Mouse (Mus musculus) neural tube, embryonic 14.5 days (tissue): ENCODE measurements around the gene Rps13. TPM values are rescaled to one million over a fixed set of nuclear protein-coding genes. Genes with fewer than 3 reads are reported as not detected.

Source experiments
- ATAC-seq: fragments of 200-750 bp; cut with Nextera tagmentation; 2 replicates; pipeline ENCODE4 v1.8.0; 2017; ENCODE audit warnings: low read depth, mild to moderate bottlenecking, moderate TSS enrichment, moderate library complexity
- H3K27ac ChIP-seq: fragments of 300-500 bp; sonication (generic); 2 replicates; pipeline ENCODE4 v1.5.1; 2014; ENCODE audit warnings: low read depth, mild to moderate bottlenecking, control low read depth, low read length, moderate library complexity, mixed read lengths
- H3K27me3 ChIP-seq: fragments of 300-500 bp; sonication (generic); 2 replicates; pipeline ENCODE4 v1.6.1; 2014; ENCODE audit warnings: low read length; ENCODE audit not compliant: control insufficient read depth, insufficient read depth
- H3K36me3 ChIP-seq: fragments of 300-500 bp; sonication (generic); 2 replicates; pipeline ENCODE4 v1.6.1; 2014; ENCODE audit warnings: low read length, mixed read lengths; ENCODE audit not compliant: control insufficient read depth, insufficient read depth
- H3K4me1 ChIP-seq: fragments of 300-500 bp; sonication (generic); 2 replicates; pipeline ENCODE4 v1.6.1; 2014; ENCODE audit warnings: low read length; ENCODE audit not compliant: control insufficient read depth, insufficient read depth
- H3K4me2 ChIP-seq: fragments of 300-500 bp; sonication (generic); 2 replicates; pipeline ENCODE4 v1.6.1; 2014; ENCODE audit warnings: mild to moderate bottlenecking, low read depth, low read length, control low read depth
- H3K4me3 ChIP-seq: fragments of 300-500 bp; sonication (generic); 2 replicates; pipeline ENCODE4 v1.5.1; 2014; ENCODE audit warnings: low read depth, low read length, control low read depth, mixed read lengths
- H3K9ac ChIP-seq: fragments of 300-500 bp; sonication (generic); replicated peaks from 2 replicates; pipeline ENCODE4 v1.6.1; 2014; ENCODE audit warnings: low read depth, mild to moderate bottlenecking, control low read depth, low read length, mixed read lengths
- H3K9me3 ChIP-seq: fragments of 300-500 bp; sonication (generic); 2 replicates; pipeline ENCODE4 v1.6.1; 2016; ENCODE audit warnings: low read length; ENCODE audit not compliant: control insufficient read depth
- WGBS: fragments of 180-500 bp; shearing (Covaris S2); extraction: QIAGEN DNeasy Blood & Tissue Kit; methylation state at CpG from one replicate; pipeline ENCODE4 v1.1.7; 2014; 5-methylcytosine and 5-hydroxymethylcytosine counted together
- polyA plus RNA-seq: library from polyadenylated mRNA; unstranded; fragments of >200 nt; fragmentation: Nextera tagmentation; extraction: Ambion mirVana; gene quantifications from 2 replicates; pipeline ENCODE4 v1.2.1, GENCODE M21; 2014

The Rps13 gene
- polyA plus RNA-seq, 1 experiment from 2014 or later, result 565 TPM

DNA sequence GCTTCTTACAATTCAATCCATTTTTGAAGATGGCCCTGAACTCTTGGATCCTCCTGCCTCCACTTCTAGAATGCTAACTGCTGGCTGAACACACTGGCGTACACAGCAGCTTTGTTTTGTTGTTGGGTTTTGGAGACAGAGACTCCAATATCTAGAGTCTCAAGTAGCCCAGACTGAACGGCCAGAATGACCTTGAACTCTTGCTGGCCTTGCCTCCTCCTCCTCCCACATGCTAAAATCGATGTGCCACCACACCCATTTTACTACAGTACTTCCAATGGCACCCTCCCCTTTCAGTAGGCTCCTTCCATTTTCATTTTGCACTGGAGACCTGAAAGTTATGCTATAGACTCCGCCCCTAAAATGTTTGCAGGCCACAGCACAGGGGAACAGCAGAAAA, 32.9 kb downstream of the Rps13 start:
- H3K27ac ChIP-seq, result no peak overlapping the region
- no peak overlapping the region for H3K4me2 ChIP-seq
- H3K4me1 ChIP-seq, result no peaks in the 10 kb centered on the region
- no peak overlapping the region for H3K4me3 ChIP-seq
- no peaks in the 10 kb centered on the region for H3K9me3 ChIP-seq
- ATAC-seq, result no peak
- H3K27me3 ChIP-seq, result no peaks in the 10 kb centered on the region
- WGBS, result 90% methylated on average over 4 of the region's 4 CpGs
- H3K9ac ChIP-seq, result no peak overlapping the region
- H3K36me3 ChIP-seq, result no peaks in the 10 kb centered on the region

DNA sequence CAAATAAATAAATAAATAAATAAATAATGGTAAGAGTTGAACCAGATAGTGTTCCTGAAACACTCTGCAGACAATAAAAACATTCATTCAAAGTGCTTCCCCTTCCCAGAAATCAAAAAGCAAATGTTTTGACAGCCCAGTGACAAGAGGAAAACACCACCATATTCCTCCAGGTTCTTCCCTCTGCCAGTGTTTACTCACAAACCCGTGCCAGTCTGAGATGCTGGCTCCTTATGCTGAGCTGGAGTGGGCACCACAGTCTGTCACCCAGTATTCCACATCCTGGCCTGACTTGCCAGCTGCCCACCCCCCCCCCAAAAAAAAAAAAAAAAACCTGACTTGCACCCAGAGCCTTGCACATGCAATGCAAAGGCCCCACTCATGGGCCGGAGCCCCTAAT, 35.1 kb downstream of the Rps13 start:
- H3K4me3 ChIP-seq, result no peak overlapping the region
- H3K4me2 ChIP-seq, result no peak overlapping the region
- no peak overlapping the region for H3K9ac ChIP-seq
- H3K27ac ChIP-seq, result no peak overlapping the region
- H3K4me1 ChIP-seq, result no peaks in the 10 kb centered on the region
- H3K36me3 ChIP-seq, result no peaks in the 10 kb centered on the region
- no peaks in the 10 kb centered on the region for H3K9me3 ChIP-seq
- 94% methylated on average over 2 of the region's 2 CpGs for WGBS
- no peak for ATAC-seq
- H3K27me3 ChIP-seq, result no peaks in the 10 kb centered on the region

DNA sequence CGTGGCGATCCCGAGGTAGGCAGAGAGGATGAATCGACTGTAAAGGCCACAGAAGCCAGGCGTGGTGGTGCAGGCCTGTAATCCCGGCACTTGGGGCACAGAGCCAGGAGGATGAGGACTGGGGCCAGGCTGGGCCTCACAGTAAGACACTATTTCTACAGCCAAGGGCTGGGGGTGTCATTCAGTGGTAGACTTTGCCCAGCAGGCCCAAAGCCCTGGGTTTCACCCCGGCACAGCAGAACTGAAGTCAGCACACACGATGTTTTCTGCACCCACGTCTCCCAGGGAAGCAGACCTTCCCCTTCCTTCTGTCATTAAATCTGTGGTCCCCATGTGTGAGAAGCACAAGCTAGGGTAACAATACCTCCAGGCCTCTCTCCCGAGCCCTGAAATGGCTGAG, 35.6 kb downstream of the Rps13 start:
- H3K4me3 ChIP-seq, result no peak overlapping the region
- H3K36me3 ChIP-seq, result no peaks in the 10 kb centered on the region
- no peak overlapping the region for H3K27ac ChIP-seq
- H3K27me3 ChIP-seq, result no peaks in the 10 kb centered on the region
- H3K9me3 ChIP-seq, result no peaks in the 10 kb centered on the region
- H3K9ac ChIP-seq, result no peak overlapping the region
- ATAC-seq, result no peak
- no peaks in the 10 kb centered on the region for H3K4me1 ChIP-seq
- 76% methylated on average over 10 of the region's 10 CpGs for WGBS
- no peak overlapping the region for H3K4me2 ChIP-seq

DNA sequence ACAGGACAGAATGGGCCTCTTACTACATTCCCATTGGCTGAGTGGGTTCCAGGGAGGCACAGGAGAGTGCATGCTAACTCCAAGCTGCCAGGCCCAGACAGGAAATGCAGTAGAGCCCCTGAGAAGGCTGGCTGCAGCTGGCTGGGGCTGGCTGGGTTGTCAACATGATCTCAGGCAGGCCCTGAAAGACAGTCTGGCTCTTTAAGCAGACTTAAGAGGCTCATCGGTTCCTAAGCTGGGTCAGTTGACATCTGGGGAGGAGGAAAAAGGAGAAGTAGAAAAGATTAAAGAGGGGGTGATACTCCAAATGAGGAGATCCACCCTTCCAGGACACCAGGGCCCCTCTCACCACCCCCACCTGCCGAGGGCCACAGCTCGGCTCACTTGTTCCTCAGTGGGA, 39.0 kb downstream of the Rps13 start:
- ATAC-seq, result no peak
- H3K4me1 ChIP-seq, result no peaks in the 10 kb centered on the region
- no peak overlapping the region for H3K4me3 ChIP-seq
- H3K27me3 ChIP-seq, result no peaks in the 10 kb centered on the region
- no peak overlapping the region for H3K4me2 ChIP-seq
- H3K9me3 ChIP-seq, result no peaks in the 10 kb centered on the region
- no peak overlapping the region for H3K27ac ChIP-seq
- H3K36me3 ChIP-seq, result no peaks in the 10 kb centered on the region
- WGBS, result 87% methylated on average over 3 of the region's 3 CpGs
- H3K9ac ChIP-seq, result no peak overlapping the region

DNA sequence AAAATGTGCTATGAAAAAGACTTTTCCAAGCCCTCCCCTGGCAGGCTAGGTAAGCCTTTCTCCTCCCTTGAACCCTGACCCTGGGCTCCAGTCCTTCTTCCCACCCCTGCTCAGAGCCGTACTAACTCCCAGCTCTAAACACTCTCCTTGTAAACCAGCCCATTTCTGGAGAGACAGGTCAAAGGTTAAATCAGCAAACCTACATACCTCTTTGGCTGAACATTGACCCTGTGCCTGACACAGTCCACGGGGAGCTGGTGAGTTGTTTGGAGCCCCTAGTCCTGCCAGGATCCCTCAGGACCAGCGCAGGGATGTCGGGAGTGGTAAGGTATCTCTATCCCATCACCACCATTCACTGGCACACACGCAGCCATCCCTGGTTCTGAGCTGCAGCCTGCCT, 41.6 kb downstream of the Rps13 start:
- 54% methylated on average over 5 of the region's 5 CpGs for WGBS
- Histone ChIP-seq H3K4me3 (no peak overlapping the region), H3K4me1 (no peaks in the 10 kb centered on the region), H3K27me3 (no peaks in the 10 kb centered on the region), H3K9me3 (no peaks in the 10 kb centered on the region), H3K9ac (no peak overlapping the region), H3K4me2 (no peak overlapping the region), H3K36me3 (no peaks in the 10 kb centered on the region), H3K27ac (no peak overlapping the region)
- no peak for ATAC-seq

DNA sequence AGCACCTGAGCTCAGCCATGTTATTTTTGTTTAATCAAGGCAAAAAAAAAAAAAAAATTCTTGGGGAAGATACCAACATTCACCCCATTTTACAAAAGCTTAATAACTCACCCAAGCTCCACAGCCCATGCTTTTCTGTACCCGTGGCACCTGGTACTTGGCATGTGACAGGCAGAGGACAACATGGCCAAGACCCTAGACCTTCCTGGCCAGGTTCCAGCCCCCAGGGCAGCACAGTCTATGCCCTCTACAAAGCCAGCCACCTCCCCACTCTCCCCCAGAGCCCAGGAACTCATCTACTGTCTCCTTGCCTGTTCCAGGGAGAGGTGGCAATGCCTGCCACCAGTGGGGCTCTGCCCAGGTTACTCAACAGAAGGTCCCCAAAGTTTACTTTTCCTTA, 43.4 kb downstream of the Rps13 start:
- Histone ChIP-seq H3K4me1 (no peaks in the 10 kb centered on the region), H3K4me2 (no peak overlapping the region), H3K4me3 (no peak overlapping the region), H3K27me3 (no peaks in the 10 kb centered on the region), H3K9me3 (no peaks in the 10 kb centered on the region), H3K9ac (no peak overlapping the region), H3K27ac (no peak overlapping the region), H3K36me3 (no peaks in the 10 kb centered on the region)
- ATAC-seq, result no peak
- 82% methylated on average over 1 of the region's 1 CpGs for WGBS

DNA sequence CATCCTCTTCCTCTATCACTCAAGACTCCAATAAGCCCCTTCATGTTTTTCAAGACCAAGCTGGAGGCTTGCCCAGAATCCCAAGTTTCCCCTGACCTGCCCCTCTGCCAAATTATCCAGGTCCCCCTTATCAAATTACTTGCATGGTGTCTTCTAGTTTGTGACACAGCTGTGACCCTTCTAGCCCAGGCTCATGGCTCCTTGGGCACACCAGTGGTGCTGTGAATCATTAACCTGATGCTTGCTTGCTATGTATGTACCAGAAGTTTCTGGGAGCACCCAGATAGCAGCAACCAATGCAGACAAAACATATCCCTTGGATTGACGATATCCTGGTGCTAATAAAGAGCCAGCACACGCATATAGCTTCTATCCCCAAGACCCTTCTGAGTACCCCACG, 45.0 kb downstream of the Rps13 start:
- no peak overlapping the region for H3K4me2 ChIP-seq
- WGBS, result 90% methylated on average over 3 of the region's 3 CpGs

DNA sequence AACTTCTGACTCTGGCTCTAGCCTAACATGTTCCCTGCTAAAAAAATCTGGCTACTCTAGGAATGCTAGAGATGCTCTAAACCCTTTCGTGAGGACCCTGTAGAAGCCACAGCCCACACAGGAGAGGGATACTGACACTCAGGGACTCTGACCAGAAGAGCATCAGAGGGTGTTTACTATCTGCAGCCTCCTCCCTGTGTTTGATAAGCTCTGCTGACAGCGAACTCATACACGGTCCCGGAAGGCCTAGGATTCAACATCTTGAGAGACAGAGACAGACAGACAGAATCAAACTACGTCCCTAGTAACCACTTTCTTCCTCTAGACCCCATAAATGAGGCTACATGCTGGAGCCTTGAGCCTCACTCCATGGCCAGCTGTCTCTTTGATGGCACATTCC, 46.0 kb downstream of the Rps13 start:
- H3K27ac ChIP-seq, result no peak overlapping the region
- H3K4me2 ChIP-seq, result no peak overlapping the region
- no peak for ATAC-seq
- no peaks in the 10 kb centered on the region for H3K27me3 ChIP-seq
- H3K4me3 ChIP-seq, result no peak overlapping the region
- H3K9ac ChIP-seq, result no peak overlapping the region
- no peaks in the 10 kb centered on the region for H3K9me3 ChIP-seq
- WGBS, result 87% methylated on average over 5 of the region's 5 CpGs
- no peaks in the 10 kb centered on the region for H3K36me3 ChIP-seq
- H3K4me1 ChIP-seq, result no peaks in the 10 kb centered on the region

More for the DNA sequence above, 45.0 kb downstream of the Rps13 start:
- no peak overlapping the region for H3K27ac ChIP-seq
- H3K9me3 ChIP-seq, result no peaks in the 10 kb centered on the region
- H3K4me3 ChIP-seq, result no peak overlapping the region
- no peaks in the 10 kb centered on the region for H3K36me3 ChIP-seq
- no peak for ATAC-seq
- H3K4me1 ChIP-seq, result no peaks in the 10 kb centered on the region
- no peak overlapping the region for H3K9ac ChIP-seq
- no peaks in the 10 kb centered on the region for H3K27me3 ChIP-seq

DNA sequence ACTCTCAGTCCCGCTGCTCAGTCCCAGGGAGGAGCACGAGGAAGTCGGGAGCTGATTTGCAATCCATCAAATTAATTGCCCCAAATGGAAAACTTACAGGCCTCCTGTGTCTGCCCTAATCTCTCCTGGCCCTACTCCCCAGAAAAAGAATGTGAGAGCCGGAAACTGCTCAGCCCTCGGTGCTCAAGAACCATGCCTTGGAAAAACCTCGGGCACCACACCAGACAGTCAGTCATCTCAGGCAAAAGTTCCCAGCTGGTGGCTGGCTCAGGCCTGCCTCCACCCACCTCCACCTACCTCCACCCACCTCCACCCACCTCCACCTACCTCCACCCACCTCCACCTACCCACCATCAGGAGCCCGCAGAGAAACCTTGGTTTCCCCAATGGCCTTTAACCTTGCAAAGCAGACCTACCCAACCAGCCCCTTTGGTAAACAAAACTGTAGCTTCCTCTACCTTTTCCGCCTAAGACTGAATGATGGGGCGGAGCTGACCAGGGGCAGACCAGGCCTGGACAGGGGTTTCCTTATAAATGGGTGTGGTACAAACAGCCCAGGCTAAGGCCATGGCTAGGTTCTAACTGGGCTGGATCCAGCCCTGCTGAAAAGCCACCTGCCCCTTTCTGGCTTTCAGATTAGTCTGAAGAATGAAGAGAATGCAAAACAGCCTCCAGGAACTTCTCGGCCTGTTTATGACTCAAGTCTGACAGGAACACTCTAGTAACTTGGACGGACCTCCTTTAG, 47.2 kb downstream of the Rps13 start:
- Histone ChIP-seq H3K4me1 (no peaks in the 10 kb centered on the region), H3K9ac (no peak overlapping the region), H3K4me3 (no peak overlapping the region), H3K4me2 (no peak overlapping the region), H3K36me3 (no peaks in the 10 kb centered on the region), H3K27me3 (no peaks in the 10 kb centered on the region), H3K9me3 (no peaks in the 10 kb centered on the region), H3K27ac (no peak overlapping the region)
- no peak for ATAC-seq
- WGBS, result 51% methylated on average over 11 of the region's 11 CpGs
